Mouse (Mus musculus) c-Kit-positive CD71-negative TER-119-negative erythroid progenitor cells, embryonic 14.5 days (primary cell): ENCODE measurements around the gene Pde7b.
"Not testable (repeated sequence)": the region's sequence is repeated elsewhere in the genome, so short reads cannot be mapped to it uniquely, and the experiment has no call there.

Experiments used
- DNase-seq: peaks from one replicate; pipeline ENCODE4 v3.0.0-alpha.2; 2013; ENCODE audit warnings: low read depth

The Pde7b gene

GRCm38 (mm10) chr10:20548833-20549710 is 175.8 kb downstream of the Pde7b start:
- no peak for DNase-seq

GRCm38 (mm10) chr10:20547951-20548551 is 176.8 kb downstream of the Pde7b start:
- no peak for DNase-seq

GRCm38 (mm10) chr10:20543121-20543520 is 181.8 kb downstream of the Pde7b start:
- DNase-seq: no peak

- DNase-seq: no peak
Measured at GRCm38 (mm10) chr10:20533811-20534210, 191.1 kb downstream of the Pde7b start.

GRCm38 (mm10) chr10:20531921-20532320 is 193.0 kb downstream of the Pde7b start:
- DNase-seq: no peak

- no peak for DNase-seq
Measured at GRCm38 (mm10) chr10:20528544-20529411, 196.1 kb downstream of the Pde7b start.

- no peak for DNase-seq
Measured at GRCm38 (mm10) chr10:20527737-20528136, 197.1 kb downstream of the Pde7b start.

- DNase-seq: no peak
Measured at GRCm38 (mm10) chr10:20518529-20518889, 206.4 kb downstream of the Pde7b start.

- DNase-seq: not testable (repeated sequence)
Measured at GRCm38 (mm10) chr10:20517756-20518528, 206.9 kb downstream of the Pde7b start.

GRCm38 (mm10) chr10:20513891-20514290 is 211.0 kb downstream of the Pde7b start:
- no peak for DNase-seq

GRCm38 (mm10) chr10:20513461-20513860 is 211.4 kb downstream of the Pde7b start:
- DNase-seq: no peak

GRCm38 (mm10) chr10:20509819-20510218 is 215.1 kb downstream of the Pde7b start:
- DNase-seq: no peak

GRCm38 (mm10) chr10:20508497-20508896 is 216.4 kb downstream of the Pde7b start:
- no peak for DNase-seq

- no peak for DNase-seq
Measured at GRCm38 (mm10) chr10:20507732-20508412, 217.0 kb downstream of the Pde7b start.

GRCm38 (mm10) chr10:20507069-20507468 is 217.8 kb downstream of the Pde7b start:
- no peak for DNase-seq

GRCm38 (mm10) chr10:20505454-20505853 is 219.4 kb downstream of the Pde7b start:
- no peak for DNase-seq

GRCm38 (mm10) chr10:20504800-20505199 is 220.1 kb downstream of the Pde7b start:
- DNase-seq: no peak

GRCm38 (mm10) chr10:20503265-20504025 is 221.4 kb downstream of the Pde7b start:
- DNase-seq: no peak

GRCm38 (mm10) chr10:20501221-20501620 is 223.7 kb downstream of the Pde7b start:
- DNase-seq: no peak

- DNase-seq: no peak
Measured at GRCm38 (mm10) chr10:20495051-20495450, 229.8 kb downstream of the Pde7b start.
